Mouse (Mus musculus): ENCODE measurements around the gene Casq2.
"Not testable (repeated sequence)": the region's sequence is repeated elsewhere in the genome, so short reads cannot be mapped to it uniquely, and the experiment has no call there.

The Casq2 gene

DNA sequence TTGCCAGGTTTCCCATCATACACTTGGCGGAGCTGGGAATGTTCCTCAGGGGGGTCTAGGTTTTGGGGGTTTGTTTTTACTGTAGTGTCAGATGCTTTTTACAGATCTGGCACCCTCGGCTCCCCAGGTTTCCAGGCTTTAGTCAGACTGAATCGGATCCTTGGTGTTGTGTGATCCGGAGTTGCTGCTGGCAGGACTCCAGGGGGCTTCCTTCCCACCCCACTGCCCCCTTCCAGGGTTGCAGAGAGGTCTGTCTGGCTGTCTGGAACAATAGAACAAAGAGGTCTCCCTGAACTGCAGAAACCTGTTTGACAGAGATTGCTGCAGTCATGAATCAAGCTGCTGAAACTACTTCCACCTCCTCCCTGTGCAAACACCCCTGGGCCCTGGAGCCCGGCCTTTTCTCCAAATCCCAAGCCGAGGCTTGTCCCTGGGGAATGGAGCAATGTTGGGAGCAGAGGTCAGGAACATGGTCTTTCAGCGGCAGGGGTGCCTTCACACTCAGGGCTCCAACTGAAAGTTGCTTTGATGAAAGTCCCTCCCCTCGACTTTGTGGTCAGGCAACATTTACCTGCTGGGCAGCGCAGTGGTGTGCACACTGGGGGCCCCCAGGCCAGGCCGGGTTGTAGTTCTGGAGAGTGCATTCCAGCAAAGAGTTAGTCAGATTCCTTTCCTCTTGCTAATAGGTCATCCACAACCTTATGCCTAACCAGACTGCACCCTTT is 49.3 kb downstream of the Casq2 start:
- no peak for DNase-seq (ENCODE audit: low spot score in 2 of 2)

DNA sequence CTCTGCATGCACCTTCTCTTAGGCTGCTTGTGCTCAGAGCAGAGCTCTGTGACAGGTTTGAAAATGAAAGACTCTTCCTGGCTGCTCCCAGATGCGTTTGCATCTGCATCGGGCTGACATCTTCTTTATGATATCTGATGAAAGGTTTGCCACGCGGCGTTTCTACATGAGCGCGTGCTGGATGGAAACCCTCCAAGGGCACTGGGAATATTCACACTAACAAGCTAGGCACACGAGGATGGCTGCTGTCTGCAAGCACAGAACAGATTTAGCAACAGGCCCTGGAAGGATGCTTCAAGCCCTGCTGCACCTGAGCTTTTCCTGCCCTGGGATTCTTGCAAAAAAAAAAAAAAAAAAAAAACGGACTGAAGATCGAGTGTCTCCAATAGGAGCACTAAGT is 50.9 kb downstream of the Casq2 start:
- no peak for DNase-seq (ENCODE audit: low spot score in 2 of 2)

DNA sequence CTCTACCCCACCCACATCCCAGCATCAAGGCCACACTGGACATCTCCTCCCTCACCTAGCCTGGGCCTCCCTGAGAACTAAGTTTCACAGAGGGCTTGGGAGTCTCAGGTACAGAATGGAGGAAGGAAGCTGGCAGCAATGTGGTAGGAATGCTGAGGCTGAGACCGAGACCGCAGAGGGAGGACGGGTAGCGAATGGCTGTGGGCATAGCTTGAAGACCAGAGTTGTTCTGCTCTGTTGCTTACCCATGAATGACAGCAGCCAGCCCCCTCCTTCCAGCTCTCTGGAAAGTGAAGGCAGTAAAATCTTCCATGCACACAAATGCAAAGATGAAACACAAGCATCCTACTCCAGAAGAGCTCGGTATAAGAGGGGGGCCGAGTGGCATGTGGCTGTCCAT is 52.7 kb downstream of the Casq2 start:
- DNase-seq (ENCODE audit: low spot score in 2 of 2): no peak

DNA sequence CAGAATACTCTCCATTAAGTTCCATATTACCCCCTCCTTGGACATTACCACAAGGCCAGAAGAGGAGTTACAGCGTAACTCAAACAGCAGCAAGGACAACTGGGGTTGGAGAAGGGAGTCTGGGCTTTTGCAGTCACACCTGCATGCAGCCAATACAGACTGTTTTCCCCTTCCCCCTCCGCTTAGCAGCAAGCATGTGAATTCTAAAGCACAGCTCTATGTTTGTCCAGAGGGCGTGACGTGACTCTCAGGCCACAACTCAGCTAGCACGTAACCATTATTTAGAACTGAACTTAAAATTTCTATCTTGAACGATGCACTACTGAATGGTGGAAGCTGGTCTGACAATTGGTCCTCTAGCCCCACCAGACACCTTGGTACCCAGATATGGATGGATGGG is 54.4 kb downstream of the Casq2 start:
- no peak for DNase-seq (ENCODE audit: low spot score in 2 of 2)

DNA sequence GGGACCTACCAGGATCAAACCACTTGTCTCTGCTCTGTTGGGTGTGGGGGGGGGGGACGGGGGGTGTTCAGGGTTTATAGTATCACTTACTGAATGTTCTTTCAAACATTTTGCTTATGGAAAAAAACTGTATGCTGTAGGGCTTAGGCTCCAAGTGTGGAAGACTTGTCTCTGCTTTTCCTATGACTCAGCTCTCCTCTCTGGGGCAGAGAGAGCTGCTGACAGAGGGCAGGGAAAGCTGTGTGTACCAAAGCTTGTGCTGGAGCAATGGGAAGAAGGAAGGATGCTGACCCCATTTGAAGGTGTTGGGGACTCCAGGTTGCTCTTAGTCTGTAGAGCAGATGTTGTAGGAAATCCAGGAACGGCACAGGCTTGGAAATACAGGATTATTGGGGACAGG is 55.2 kb downstream of the Casq2 start:
- no peak for DNase-seq (ENCODE audit: low spot score in 2 of 2)

DNA sequence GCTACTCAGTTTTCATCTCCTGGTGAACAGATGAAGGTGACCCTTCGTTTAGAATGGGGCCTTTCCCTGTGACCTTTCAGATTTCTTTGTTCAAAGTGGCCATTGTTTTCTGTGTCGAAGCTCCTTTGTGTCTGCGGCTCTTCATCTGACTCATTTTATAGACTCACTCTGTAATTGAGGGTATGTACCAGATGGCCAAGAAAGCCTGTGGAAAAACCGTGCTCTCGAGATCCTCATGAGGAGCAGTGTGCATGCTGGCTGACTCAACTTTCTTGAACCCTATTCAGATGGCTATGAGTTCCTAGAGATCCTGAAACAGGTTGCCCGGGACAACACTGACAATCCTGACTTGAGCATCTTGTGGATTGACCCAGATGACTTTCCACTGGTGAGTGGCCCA is 55.7 kb downstream of the Casq2 start:
- peak in 1 of 2 experiments; percentile 17 for DNase-seq (ENCODE audit: low spot score in 2 of 2)

DNA sequence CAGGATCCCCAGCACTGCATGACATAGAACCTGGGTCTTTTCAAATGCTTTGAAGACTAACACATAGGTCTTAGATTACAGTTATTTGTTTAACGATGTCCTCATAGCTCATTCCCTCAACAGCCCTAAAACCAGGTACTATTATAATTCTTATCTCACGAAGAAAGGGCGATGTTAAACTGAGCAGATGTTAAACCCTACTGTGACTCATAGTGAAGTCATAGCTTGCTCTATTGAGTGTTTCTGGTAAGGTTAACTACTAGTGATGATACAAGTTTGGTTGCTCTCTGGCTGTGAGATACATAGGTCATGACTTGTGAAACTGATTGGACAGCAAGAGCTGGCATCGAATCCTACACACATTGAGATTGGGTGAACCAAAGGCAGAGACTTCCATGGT is 56.7 kb downstream of the Casq2 start:
- DNase-seq (ENCODE audit: low spot score in 2 of 2): no peak

DNA sequence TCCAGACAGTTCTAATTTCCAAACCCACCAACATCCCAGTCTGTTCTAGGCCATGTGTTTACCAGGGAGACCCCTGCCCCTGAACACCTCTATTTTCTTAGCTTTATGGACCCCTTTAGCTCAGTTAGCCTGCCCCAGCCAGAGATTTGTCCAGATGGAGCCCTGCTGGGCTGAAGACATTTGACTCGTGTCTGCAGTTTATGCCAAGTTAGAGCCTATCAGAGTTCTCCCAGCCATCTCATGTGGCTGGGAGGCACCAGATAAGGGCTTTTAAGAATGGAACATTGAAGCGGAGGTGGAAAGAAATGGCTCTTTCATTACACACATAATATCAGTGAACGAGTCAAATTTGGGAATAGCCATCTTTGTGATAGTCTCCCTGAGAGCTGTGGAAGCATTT is 57.3 kb downstream of the Casq2 start:
- no peak for DNase-seq (ENCODE audit: low spot score in 2 of 2)

DNA sequence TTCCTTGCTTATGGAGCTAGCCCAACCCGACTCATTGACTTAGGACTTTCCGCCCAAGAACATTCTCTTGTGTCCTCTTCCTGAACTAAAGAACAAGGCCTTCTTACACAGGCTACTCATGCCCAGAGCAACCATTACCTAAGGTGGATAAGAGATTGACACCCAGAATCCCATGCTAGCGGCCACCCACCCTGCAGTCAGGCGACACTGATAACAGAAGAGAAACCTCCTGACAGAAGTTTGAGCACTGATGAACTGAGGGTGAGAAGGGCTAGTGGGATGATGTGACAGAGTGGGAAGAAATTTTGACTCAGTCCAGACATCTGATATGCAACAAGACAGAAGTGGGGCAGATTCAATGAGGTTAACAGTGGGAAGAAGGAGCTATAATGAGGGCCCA is 58.2 kb downstream of the Casq2 start:
- DNase-seq (ENCODE audit: low spot score in 2 of 2): no peak

DNA sequence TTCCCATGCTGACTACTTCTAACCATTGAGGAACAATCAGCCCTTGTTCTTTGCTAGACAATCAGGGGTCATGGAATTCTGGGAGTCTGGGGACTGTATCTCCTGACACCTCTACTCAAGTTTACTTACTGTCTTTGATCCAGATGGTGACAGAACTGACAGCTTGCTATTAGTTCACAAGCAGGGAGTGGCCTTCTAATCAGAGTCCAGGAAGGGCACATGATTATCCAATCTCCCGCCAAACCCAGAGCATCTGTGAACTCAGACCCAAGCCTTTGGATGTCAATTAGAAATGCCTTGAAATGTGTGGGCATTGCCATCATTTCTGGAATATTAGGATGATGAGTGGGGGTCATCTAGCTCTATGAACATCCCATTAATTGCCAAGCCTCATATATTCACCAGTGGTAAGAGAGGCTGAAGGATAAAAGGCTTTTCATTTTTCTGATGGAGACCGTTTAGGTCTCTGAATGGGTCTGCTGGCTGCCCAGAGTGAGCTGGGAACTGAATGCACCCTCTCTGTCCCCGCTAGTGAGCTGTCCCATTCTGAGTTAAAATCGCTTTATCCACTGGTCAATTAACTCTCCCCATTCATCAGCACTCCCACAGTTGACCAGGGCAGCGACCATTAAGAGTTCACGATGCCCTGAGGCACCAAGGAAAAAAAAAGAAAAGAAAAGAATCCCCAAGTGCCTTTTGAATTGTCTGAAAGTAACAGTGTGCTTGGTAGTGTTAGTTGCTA is 59.6 kb downstream of the Casq2 start:
- no peak for DNase-seq (ENCODE audit: low spot score in 2 of 2)

DNA sequence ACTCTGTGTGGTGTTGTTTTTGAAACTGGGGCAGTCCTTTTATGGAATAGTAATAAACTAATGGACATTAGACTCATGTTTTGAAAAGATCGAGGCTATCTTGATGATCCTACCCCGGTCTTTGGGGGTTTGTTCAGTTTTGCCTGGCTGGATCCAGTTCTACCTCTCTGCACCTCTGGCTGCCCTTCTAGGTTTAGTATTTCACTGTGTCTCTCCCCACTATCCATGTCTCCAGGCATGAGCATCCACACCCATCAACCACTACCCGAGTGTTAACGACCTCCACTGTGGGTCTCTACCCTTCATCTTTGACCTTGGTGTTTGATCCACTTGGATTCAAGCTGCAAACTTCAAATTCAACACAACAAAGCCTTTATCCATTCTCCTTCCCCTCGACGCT is 60.2 kb downstream of the Casq2 start:
- no peak for DNase-seq (ENCODE audit: low spot score in 2 of 2)

DNA sequence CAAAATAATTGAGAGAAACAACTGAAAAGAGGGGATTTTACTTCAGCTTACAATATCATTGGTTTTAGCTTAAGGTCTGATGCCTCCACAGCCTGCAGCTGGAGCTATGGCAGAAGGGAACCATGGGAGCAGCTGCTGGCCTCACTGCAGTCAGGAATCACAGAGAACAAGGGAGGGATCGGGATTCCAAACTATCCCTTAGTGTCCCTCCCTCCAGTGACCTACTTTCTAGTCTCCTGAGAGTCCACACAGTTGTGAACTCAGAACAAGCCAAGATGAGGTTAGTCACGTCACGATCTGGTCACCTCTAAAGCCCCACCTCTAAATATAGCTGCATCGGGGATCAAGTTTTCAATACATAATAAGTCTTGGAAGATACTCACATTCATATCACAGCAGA is 61.0 kb downstream of the Casq2 start:
- no peak for DNase-seq (ENCODE audit: low spot score in 2 of 2)

DNA sequence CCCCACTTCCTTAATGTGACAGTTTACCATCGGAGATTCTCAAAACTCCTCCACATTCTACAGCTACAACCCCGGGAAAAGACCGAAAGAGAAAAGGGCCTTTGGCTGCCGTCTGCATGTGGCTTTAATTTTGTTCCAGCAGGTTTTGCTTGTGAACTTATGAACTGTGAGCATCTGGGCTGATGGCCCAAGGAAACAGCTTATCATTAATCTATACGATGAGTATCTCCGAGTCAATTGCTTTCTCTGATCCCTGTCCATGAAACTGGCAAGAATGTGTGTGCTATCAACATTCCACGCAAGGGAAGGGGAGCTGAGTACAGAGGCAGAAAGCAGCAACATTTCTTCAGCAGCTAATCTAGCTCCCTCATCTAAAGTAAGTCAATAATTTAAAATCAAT is 63.7 kb downstream of the Casq2 start:
- DNase-seq (ENCODE audit: low spot score in 2 of 2): no peak

DNA sequence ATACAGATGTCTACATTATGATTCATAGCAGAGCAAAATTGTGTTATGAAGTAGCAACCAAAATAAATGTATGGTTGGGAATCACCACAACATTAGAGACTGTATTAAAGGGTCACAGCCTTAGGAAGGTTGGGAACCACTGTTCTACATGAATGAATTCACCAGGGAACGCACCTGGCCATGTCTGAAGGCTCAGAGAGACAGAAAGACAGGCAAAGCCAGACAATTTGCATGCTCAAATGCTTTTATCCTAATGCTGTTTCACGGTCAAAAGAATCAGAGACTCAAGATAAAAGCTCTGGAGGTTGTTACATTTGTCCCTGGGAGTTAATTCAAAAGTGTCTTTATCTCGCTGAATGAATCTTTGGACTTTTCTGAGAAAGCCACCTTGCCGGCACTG is 65.6 kb downstream of the Casq2 start:
- no peak for DNase-seq (ENCODE audit: low spot score in 2 of 2)

DNA sequence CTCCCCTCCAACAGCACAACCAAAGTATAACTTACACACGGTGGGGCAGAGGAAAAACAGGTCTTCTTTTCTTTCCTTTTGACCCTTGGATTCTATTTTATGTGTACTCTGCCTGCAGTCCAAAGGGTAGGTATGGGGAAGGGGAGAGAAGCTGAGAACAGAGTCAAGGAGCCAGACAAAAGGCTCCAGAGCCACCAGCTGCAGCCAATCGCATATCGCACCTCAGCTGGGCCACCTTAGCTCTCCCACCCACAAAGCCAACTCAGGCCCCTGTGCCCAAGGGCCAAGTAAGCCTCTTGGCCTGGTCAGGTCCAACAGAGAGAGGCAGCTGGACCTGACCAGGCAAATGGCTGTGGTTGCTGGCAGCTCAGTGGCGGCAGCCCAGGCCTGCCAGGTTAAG is 66.3 kb downstream of the Casq2 start:
- DNase-seq (ENCODE audit: low spot score in 2 of 2): no peak

DNA sequence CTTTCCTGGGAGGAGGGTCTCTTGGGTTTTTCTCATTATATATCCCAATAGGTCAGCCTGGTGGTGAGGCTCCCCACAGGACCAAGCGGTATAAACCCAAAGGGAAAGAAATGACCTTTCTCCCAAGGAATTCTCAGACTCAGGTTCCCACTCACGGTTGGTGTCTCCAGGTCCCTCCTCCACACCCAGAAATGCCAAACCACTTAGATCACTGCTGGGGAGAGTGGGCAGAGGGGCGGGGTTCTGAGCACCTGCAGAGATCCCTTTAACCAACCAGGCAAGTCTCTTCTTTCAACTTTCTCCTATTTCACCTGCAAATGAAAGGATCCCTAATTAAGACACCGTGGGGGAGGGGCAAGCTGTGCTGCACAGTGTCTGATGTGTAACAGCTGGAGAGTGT is 66.7 kb downstream of the Casq2 start:
- DNase-seq (ENCODE audit: low spot score in 2 of 2): no peak

DNA sequence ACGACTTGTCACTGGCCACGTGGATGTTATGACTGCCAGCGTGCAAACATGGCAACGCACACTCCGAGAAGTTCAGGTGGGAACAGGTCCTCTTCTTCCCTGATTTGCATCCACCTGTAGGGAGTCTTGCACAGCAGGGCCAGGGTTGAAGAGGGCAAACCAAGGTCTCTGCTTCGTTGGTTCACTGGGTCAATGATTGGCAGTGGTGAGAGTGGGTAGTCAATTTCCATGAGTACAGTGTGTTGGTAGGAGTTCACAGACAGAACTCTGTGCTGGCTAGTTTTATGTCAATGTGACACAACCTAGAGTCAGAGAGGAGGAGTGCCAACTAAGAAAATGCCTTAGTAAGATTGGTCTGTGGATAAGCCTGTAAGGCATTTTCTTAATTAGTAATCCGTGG is 67.9 kb downstream of the Casq2 start:
- no peak for DNase-seq (ENCODE audit: low spot score in 2 of 2)

DNA sequence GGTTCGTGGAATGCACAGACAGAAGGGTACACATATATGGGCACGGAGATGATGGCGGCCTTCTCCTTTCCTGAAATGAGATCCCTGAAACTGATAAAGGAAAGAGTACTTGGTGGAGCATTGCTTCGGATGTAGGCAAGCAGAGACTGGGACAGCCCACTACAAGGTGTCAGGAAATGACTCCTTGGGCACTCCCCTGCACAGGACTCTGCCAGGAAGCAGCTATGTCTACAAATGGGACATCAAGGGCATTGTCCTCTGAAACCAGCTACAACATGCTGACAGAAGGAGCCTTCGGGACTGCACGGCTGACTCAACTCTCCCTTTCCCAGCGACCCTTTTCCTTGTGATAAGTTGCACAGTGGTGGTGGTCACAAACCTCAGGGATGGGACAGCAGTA is 70.5 kb downstream of the Casq2 start:
- no peak for DNase-seq (ENCODE audit: low spot score in 2 of 2)

DNA sequence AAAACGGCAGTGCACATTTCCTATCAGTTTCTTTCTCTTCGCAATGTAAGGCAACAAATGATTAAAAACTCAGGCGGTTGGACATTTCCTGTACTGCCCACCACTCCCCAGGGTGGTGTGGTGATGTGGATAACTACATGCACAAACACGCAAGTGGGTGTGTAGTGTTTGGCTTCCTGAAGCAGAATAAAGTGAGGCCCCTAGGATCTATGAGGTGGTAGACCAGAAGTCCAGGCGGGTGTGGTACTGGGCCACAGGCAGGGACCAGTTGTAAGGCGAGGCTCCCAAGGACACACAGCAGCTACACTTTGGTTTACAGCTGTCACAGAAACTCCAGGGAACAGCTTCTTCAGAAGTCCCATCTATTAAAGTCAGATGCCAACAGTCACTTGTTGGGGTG is 71.4 kb downstream of the Casq2 start:
- DNase-seq (ENCODE audit: low spot score in 2 of 2): no peak

DNA sequence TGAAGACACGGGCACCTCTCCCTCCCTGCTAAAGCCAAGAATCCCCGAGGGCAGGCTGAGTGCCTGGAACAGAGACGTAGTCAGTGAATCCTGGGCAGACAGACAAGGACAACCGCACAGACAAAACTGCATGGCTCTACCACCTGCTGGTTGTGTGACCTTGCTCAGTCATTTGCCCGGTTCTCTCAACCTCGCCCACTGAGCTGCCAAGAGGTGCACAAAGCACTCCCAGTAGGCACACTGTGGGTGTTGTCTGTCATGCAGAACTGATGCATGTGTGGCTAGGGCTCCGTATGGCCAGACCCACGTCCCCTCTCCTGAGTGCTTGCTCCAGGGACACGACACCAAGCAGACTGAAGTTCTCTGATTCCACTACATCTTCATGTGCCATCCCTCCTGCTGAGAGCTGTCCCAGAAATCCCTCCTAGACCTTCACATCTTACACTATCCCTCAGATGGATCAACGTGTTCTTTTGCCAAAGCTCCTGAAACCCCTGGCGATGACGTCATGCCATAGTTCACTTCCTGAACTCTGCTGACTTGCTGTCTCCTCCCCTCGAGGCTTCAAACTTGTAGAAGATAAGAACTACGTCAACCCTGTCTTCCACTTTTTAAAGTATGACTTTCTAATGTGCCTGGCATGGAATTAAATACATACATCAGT is 72.7 kb downstream of the Casq2 start:
- no peak for DNase-seq (ENCODE audit: low spot score in 2 of 2)

DNA sequence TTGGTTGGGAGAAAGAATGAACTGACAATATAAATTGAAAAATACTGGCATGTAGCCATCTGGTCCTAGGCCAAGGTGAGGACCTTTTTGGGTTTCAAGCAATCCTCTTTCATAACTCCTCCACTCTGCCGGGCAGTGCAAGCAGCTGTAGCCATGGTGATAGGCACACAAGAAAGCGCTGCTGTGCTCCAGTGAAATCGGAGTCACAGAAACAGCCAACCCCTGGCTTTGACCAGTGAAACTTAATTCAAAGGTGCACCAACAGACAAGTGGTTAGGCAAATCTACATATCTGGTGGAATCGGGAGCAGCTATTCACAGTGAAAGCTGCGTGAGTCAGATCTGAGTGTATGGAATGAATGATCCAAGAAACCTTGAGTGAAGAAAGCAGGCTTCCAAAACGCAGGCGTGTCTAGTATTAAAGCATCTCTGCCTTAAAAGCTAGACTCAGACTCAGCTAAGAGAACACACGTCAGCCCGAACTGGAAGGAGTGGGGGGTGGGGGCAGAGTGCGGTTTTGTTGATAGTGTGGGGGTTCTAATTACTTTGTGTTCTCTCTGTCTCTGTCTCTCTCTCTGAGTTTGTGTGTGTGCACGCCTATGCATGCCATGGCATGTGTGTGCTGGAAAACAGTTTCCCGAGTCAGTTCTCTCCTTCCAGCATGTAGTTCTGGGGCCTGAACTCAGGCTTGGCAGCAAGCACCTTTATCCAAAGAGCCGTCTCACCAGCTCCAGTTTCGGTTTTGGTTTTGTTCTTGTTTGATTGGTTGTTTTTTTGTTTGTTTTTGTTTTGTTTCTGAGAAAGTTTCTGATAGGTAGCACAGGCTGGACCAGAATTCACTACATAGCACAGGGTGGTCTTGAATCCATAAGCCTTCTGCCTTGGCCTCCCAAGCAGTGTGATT is 73.5 kb downstream of the Casq2 start:
- DNase-seq (ENCODE audit: low spot score in 2 of 2): peak in 1 of 2 experiments; percentile 21

DNA sequence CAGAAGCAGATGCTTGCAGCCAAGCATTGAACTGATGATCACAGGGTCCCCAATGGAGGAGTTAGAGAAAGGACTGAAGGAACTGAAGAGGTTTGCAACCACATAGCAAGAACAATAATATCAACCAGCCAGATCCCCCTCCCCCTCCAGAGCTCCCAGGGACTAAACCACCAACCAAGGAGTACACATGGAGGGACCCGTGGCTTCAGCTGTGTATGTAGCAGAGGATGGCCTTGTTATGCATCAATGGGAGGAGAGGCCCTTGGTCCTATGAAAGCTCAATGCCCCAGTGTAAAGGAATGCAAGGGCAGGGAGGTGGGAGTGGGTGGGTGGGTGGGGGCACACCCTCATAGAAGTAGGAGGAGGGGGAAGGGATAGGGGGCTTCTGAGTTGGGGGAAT is 77.6 kb downstream of the Casq2 start:
- DNase-seq (ENCODE audit: low spot score in 2 of 2): not testable (repeated sequence)
